Mouse (Mus musculus): ENCODE results near the gene Camk1d. TPM values are rescaled to one million over a fixed set of nuclear protein-coding genes. Genes with fewer than 3 reads are reported as not detected.

Camk1d gene
- total and polyA plus RNA-seq, 2 experiments from 2014 or later, result 8.0 to 20.9 TPM

DNA sequence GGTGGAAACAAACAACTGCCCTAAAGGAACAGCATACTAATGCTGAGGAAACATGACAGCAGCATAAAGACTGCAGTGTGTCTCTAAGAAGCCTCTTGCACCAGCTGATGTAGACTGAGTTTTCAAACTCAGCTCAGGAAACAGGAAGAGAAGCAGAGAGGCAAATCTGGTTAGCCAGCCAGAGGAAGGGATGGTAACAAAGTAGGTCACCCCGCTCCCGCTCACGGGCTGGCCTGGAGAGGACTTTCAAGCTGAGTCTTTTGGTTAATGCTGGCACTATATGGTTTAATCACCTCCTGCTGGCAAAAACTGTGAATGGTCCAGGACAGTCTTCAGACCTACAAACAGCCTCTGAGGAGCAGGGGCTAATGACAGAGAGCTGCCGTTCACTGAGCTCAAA is 7.7 kb downstream of the Camk1d start:
- Histone ChIP-seq H3K4me2 (ENCODE audit: low read depth, low read length, poor library complexity, severe bottlenecking) (no peak overlapping the region), H3K27ac (ENCODE audit: low read depth, low read length) (no peak overlapping the region), H3K27me3 (ENCODE audit: insufficient read depth, low read length) (no peaks in the 10 kb centered on the region), H3K9me3 (ENCODE audit: low read length) (no peaks in the 10 kb centered on the region), H3K4me1 (ENCODE audit: insufficient read depth, low read length) (no peaks in the 10 kb centered on the region), H3K4me3 (ENCODE audit: low read depth, low read length) (no peak overlapping the region), H3K9ac (replicated peaks; ENCODE audit: low read length, poor library complexity, severe bottlenecking) (no peak overlapping the region), H3K36me3 (ENCODE audit: insufficient read depth, low read length) (no peaks in the 10 kb centered on the region)
- ATAC-seq (ENCODE audit: low FRiP score) (no peak), DNase-seq (ENCODE audit: low spot score) (no peak)
- no peak for TF ChIP-seq CTCF (IDR thresholded peaks at IDR 0.05)
- 64% methylated on average over 4 of the region's 4 CpGs for WGBS

DNA sequence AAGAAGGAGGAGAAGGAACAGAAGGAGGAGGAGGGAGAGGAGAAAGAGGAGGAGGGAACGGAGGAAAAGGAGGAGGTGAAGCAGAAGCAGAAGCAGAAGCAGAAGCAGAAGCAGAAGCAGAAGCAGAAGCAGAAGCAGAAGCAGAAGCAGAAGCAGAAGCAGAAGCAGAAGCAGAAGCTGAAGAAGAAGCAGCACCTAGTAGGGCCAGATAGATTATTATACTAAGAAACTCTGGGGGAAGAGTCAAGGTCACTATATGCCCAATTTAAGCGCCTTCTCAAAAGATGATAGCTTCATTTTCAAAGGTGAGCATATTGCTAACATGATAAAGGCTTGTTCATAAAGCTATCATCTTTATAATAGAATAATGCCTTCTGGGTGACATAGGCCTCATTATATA is 11.9 kb downstream of the Camk1d start:
- Histone ChIP-seq H3K4me3 (ENCODE audit: low read depth, low read length) (no peak overlapping the region), H3K4me2 (ENCODE audit: low read depth, low read length, poor library complexity, severe bottlenecking) (no peak overlapping the region), H3K27me3 (ENCODE audit: insufficient read depth, low read length) (no peaks in the 10 kb centered on the region), H3K4me1 (ENCODE audit: insufficient read depth, low read length) (no peaks in the 10 kb centered on the region), H3K9me3 (ENCODE audit: low read length) (no peaks in the 10 kb centered on the region), H3K9ac (replicated peaks; ENCODE audit: low read length, poor library complexity, severe bottlenecking) (no peak overlapping the region), H3K27ac (ENCODE audit: low read depth, low read length) (no peak overlapping the region), H3K36me3 (ENCODE audit: insufficient read depth, low read length) (no peaks in the 10 kb centered on the region)
- no peak for TF ChIP-seq CTCF (IDR thresholded peaks at IDR 0.05)
- no peak for ATAC-seq (ENCODE audit: low FRiP score)
- no peak for DNase-seq (ENCODE audit: low spot score)
- 88% methylated on average over 2 of the region's 2 CpGs for WGBS

- H3K9ac ChIP-seq (replicated peaks; ENCODE audit: low read length, poor library complexity, severe bottlenecking), result no peak overlapping the region
- DNase-seq (ENCODE audit: low spot score) (no peak), ATAC-seq (ENCODE audit: low FRiP score) (no peak)
- 94% methylated on average over 3 of the region's 3 CpGs for WGBS
- H3K4me2 ChIP-seq (ENCODE audit: low read depth, low read length, poor library complexity, severe bottlenecking), result no peak overlapping the region
- no peaks in the 10 kb centered on the region for H3K27me3 ChIP-seq (ENCODE audit: insufficient read depth, low read length)
- H3K4me1 ChIP-seq (ENCODE audit: insufficient read depth, low read length), result no peaks in the 10 kb centered on the region
- no peak overlapping the region for H3K27ac ChIP-seq (ENCODE audit: low read depth, low read length)
- no peaks in the 10 kb centered on the region for H3K9me3 ChIP-seq (ENCODE audit: low read length)
- H3K36me3 ChIP-seq (ENCODE audit: insufficient read depth, low read length), result no peaks in the 10 kb centered on the region
- TF ChIP-seq CTCF (IDR thresholded peaks at IDR 0.05), result no peak
- no peak overlapping the region for H3K4me3 ChIP-seq (ENCODE audit: low read depth, low read length)
Observed at GRCm38 (mm10) chr2:5700931-5701330, 13.4 kb downstream of the Camk1d start.

DNA sequence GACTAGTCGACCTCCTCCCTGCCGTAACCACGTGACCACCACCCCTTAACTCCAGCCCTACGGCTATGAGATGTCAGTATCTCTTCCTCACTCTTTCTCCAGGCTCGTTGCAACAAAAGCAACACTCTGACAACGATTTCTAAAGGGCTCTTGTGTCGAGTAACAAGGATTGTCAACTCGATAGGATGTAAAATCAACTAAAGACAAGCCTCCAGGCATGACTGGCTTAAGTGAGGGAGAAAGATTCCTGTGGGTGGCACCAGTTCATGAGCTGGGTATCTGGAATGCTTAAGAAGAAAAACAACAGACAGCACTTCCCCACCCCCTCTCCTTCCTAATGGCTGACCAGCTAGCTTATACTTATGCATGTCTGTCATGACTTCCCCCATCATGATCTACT is 15.9 kb downstream of the Camk1d start:
- 56% methylated on average over 8 of the region's 8 CpGs for WGBS
- DNase-seq (ENCODE audit: low spot score) (no peak), ATAC-seq (ENCODE audit: low FRiP score) (no peak)
- Histone ChIP-seq H3K27ac (ENCODE audit: low read depth, low read length) (no peak overlapping the region), H3K9me3 (ENCODE audit: low read length) (no peaks in the 10 kb centered on the region), H3K4me1 (ENCODE audit: insufficient read depth, low read length) (no peaks in the 10 kb centered on the region), H3K36me3 (ENCODE audit: insufficient read depth, low read length) (no peaks in the 10 kb centered on the region), H3K4me2 (ENCODE audit: low read depth, low read length, poor library complexity, severe bottlenecking) (no peak overlapping the region), H3K9ac (replicated peaks; ENCODE audit: low read length, poor library complexity, severe bottlenecking) (no peak overlapping the region), H3K4me3 (ENCODE audit: low read depth, low read length) (no peak overlapping the region), H3K27me3 (ENCODE audit: insufficient read depth, low read length) (no peaks in the 10 kb centered on the region)
- no peak for TF ChIP-seq CTCF (IDR thresholded peaks at IDR 0.05)

- no peaks in the 10 kb centered on the region for H3K36me3 ChIP-seq (ENCODE audit: insufficient read depth, low read length)
- H3K4me2 ChIP-seq (ENCODE audit: low read depth, low read length, poor library complexity, severe bottlenecking), result no peak overlapping the region
- WGBS, result 80% methylated on average over 9 of the region's 9 CpGs
- H3K27me3 ChIP-seq (ENCODE audit: insufficient read depth, low read length), result no peaks in the 10 kb centered on the region
- no peak overlapping the region for H3K9ac ChIP-seq (replicated peaks; ENCODE audit: low read length, poor library complexity, severe bottlenecking)
- TF ChIP-seq CTCF (IDR thresholded peaks at IDR 0.05), result no peak
- H3K9me3 ChIP-seq (ENCODE audit: low read length), result no peaks in the 10 kb centered on the region
- H3K4me3 ChIP-seq (ENCODE audit: low read depth, low read length), result no peak overlapping the region
- ATAC-seq (ENCODE audit: low FRiP score), result no peak
- H3K27ac ChIP-seq (ENCODE audit: low read depth, low read length), result no peak overlapping the region
- no peak for DNase-seq (ENCODE audit: low spot score)
- no peaks in the 10 kb centered on the region for H3K4me1 ChIP-seq (ENCODE audit: insufficient read depth, low read length)
Observed at GRCm38 (mm10) chr2:5694094-5694493, 20.2 kb downstream of the Camk1d start.

GRCm38 (mm10) chr2:5691729-5692128 is 22.6 kb downstream of the Camk1d start:
- Histone ChIP-seq H3K4me1 (ENCODE audit: insufficient read depth, low read length) (no peaks in the 10 kb centered on the region), H3K36me3 (ENCODE audit: insufficient read depth, low read length) (no peaks in the 10 kb centered on the region), H3K4me3 (ENCODE audit: low read depth, low read length) (no peak overlapping the region), H3K9me3 (ENCODE audit: low read length) (no peaks in the 10 kb centered on the region), H3K4me2 (ENCODE audit: low read depth, low read length, poor library complexity, severe bottlenecking) (no peak overlapping the region), H3K27me3 (ENCODE audit: insufficient read depth, low read length) (no peaks in the 10 kb centered on the region), H3K27ac (ENCODE audit: low read depth, low read length) (no peak overlapping the region), H3K9ac (replicated peaks; ENCODE audit: low read length, poor library complexity, severe bottlenecking) (no peak overlapping the region)
- ATAC-seq (ENCODE audit: low FRiP score), result no peak
- TF ChIP-seq CTCF (IDR thresholded peaks at IDR 0.05), result no peak
- WGBS, result 72% methylated on average over 3 of the region's 3 CpGs
- DNase-seq (ENCODE audit: low spot score), result no peak
